Mouse (Mus musculus) ES-Bruce4 (cell line): ENCODE results near the gene Plod3.
"Not testable (repeated sequence)": the region's sequence is repeated elsewhere in the genome, so short reads cannot be mapped to it uniquely, and the experiment has no call there.

Experiments used
- EP300 ChIP-seq: IDR thresholded peaks from 2 replicates; pipeline ENCODE4 v1.6.1; 2011; ENCODE audit warnings: low read depth, low read length; ENCODE audit not compliant: insufficient read depth
- POLR2A ChIP-seq: IDR thresholded peaks from one replicate; pipeline ENCODE4 v1.8.1; 2011; ENCODE audit warnings: low read length; ENCODE audit not compliant: insufficient read depth

DNA sequence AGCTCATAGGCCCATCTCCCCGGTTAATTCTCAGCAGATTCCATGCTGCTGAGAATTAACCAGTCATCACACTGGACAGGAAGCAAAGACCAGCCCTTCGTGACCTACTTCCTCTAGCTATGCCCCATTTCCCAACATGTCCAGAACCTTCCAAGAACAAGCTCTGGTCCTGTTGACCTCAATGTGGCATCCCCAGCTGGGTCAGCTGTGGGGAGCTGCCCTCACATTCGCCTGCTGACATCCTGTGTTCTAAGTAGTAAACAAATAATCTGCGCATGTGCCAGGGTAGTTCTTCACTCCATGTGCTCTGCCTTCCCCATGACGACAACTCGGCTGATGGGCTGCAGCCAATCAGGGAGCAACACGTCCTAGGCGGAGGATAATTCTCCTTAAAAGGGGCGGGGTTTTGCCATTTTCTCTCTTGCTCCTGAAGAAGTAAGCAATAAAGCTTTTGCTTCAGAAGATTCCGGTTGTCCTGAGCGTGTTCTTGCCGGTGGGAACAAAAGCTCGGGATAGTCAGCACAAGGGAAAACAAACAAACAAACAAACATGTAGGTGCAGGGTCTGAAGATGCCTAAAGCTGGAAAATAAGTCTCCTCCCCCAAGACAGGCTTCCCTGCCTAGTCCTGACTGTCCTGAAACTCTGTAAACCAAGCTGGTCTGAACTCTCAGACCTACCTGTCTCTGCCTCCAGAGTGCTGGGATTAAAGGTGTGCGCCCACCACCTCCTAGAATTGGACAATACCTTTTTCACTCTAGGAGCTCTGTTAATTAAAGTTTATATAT is 37.1 kb upstream of the Plod3 start:
- not testable (repeated sequence) for TF ChIP-seq EP300, POLR2A
